Comparison of ENCODE assay signal across 8 mouse cellular contexts in the genomic region with DNA sequence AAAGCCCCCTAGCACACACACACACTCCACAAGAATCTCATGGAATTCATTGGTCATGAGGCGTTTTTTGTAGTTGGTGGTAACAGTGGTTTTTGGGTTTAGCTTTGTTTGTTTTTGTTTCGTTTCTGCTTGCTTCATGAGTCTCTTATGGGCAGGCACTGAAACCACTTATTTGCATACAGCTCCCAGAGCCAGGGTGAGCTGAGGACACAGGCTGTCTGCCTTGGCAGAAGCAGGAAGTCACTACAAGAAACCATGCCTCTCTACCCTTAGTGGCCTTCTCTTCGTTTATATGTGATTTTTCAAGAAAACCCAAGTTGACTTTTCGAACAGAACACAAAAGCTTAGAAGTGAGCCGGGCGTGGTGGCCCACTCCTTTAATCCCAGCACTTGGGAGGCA.
A peak's percentile ranks its signal among the peaks of the same experiment; 100 is the strongest.
DNase-seq lines count a peak whose midpoint lies in the region; ATAC-seq and TF ChIP-seq lines count a peak whose summit lies in the region.

No protein-coding gene starts in this region.

- no peaks in the 10 kb centered on the region for H3K79me2 ChIP-seq in MEL (ENCODE audit: control insufficient read depth, insufficient read depth, low read length, poor library complexity)

- H3K36me3 ChIP-seq in MEL (ENCODE audit: control insufficient read depth in 1 of 2, insufficient read depth in 2 of 2, low read length in 2 of 2): peaks cover 0 to 26% of the 10 kb centered on the region in 2 experiments; a peak in 2 of 4 replicates
- no peaks in the 10 kb centered on the region for H3K36me3 ChIP-seq in lung, embryonic 16.5 days (ENCODE audit: control insufficient read depth, insufficient read depth, low read length)
- no peaks in the 10 kb centered on the region for H3K36me3 ChIP-seq in stomach, postnatal 0 days (ENCODE audit: control insufficient read depth, insufficient read depth, low read length)
- no peaks in the 10 kb centered on the region for H3K36me3 ChIP-seq in hindbrain, embryonic 16.5 days (ENCODE audit: control insufficient read depth, insufficient read depth, low read length)
- no peaks in the 10 kb centered on the region for H3K36me3 ChIP-seq in midbrain, embryonic 16.5 days (ENCODE audit: control insufficient read depth, insufficient read depth, low read length)

- H3K4me3 ChIP-seq in gastrocnemius, adult 2 months: no peak overlapping the region
- peak overlapping the region; percentile 73 to 94 for H3K4me3 ChIP-seq in MEL (ENCODE audit: control insufficient read depth in 1 of 2, insufficient read depth in 1 of 2, low read depth in 2 of 2, low read length in 2 of 2)
- H3K4me3 ChIP-seq in lung, embryonic 16.5 days (ENCODE audit: low read length): no peak overlapping the region
- no peak overlapping the region for H3K4me3 ChIP-seq in stomach, postnatal 0 days (ENCODE audit: low read depth, low read length)
- H3K4me3 ChIP-seq in hindbrain, embryonic 16.5 days (ENCODE audit: low read length): no peak overlapping the region
- H3K4me3 ChIP-seq in midbrain, embryonic 16.5 days (ENCODE audit: low read depth, low read length): no peak overlapping the region

- TF ChIP-seq EP300 in MEL (IDR thresholded peaks at IDR 0.05; ENCODE audit: low read depth in 1 of 2, low read length in 2 of 2): peak; percentile 52 to 54; a peak in 3 of 4 replicates
- no peak for TF ChIP-seq EP300 in stomach, postnatal 0 days (optimal IDR thresholded peaks at IDR 0.05)

- peaks cover 27 to 30% of the 10 kb centered on the region in 2 experiments for H3K4me1 ChIP-seq in MEL (ENCODE audit: control insufficient read depth in 1 of 2, insufficient read depth in 2 of 2, low read length in 2 of 2)
- peaks cover 13% of the 10 kb centered on the region for H3K4me1 ChIP-seq in lung, embryonic 16.5 days (replicated peaks; ENCODE audit: control insufficient read depth, insufficient read depth, low read length)
- no peaks in the 10 kb centered on the region for H3K4me1 ChIP-seq in stomach, postnatal 0 days (replicated peaks; ENCODE audit: control insufficient read depth, insufficient read depth)
- H3K4me1 ChIP-seq in hindbrain, embryonic 16.5 days (ENCODE audit: control insufficient read depth, insufficient read depth, low read depth, low read length): no peaks in the 10 kb centered on the region
- no peaks in the 10 kb centered on the region for H3K4me1 ChIP-seq in midbrain, embryonic 16.5 days (ENCODE audit: control insufficient read depth, insufficient read depth, low read length)

- intact Hi-C loops in gastrocnemius, adult 2 months (cut with DNase I): no loop called here

- no peaks in the 10 kb centered on the region for H3K9me3 ChIP-seq in MEL (replicated peaks; ENCODE audit: insufficient read depth, low read length)
- H3K9me3 ChIP-seq in lung, embryonic 16.5 days (ENCODE audit: control insufficient read depth, low read length): no peaks in the 10 kb centered on the region
- H3K9me3 ChIP-seq in stomach, postnatal 0 days (ENCODE audit: control insufficient read depth, low read length): no peaks in the 10 kb centered on the region
- H3K9me3 ChIP-seq in hindbrain, embryonic 16.5 days (ENCODE audit: control insufficient read depth, low read length): no peaks in the 10 kb centered on the region
- no peaks in the 10 kb centered on the region for H3K9me3 ChIP-seq in midbrain, embryonic 16.5 days (replicated peaks; ENCODE audit: control insufficient read depth, low read length, poor library complexity, severe bottlenecking)

- peak in 1 of 2 experiments; percentile 53; a peak in 2 of 4 replicates for TF ChIP-seq POLR2A in MEL (IDR thresholded peaks at IDR 0.05; ENCODE audit: control insufficient read depth in 1 of 2, insufficient read depth in 1 of 2, low read depth in 1 of 2, low read length in 2 of 2, poor library complexity in 1 of 2)

- no peak for TF ChIP-seq RAD21 in MEL (IDR thresholded peaks at IDR 0.05; ENCODE audit: low read depth, low read length)

- no peak for TF ChIP-seq CTCF in gastrocnemius, adult 2 months (IDR thresholded peaks at IDR 0.05)
- TF ChIP-seq CTCF in MEL (IDR thresholded peaks at IDR 0.05 in 2 of 3, conservative IDR thresholded peaks at IDR 0.05 in 1 of 3; ENCODE audit: control insufficient read depth in 1 of 3, insufficient read depth in 1 of 3, low read depth in 2 of 3, low read length in 3 of 3, poor library complexity in 1 of 3, severe bottlenecking in 1 of 3): no peak
- TF ChIP-seq CTCF in stomach, postnatal 0 days (IDR thresholded peaks at IDR 0.05; ENCODE audit: low read depth): no peak

- DNase-seq in gastrocnemius, adult 2 months: peak; percentile 55
- DNase-seq in gastrocnemius, adult 18-20 months (ENCODE audit: low spot score): no peak
- peak; percentile 88 for DNase-seq in MEL (ENCODE audit: low read depth, low spot score)
- DNase-seq in heart, adult 9 months (ENCODE audit: low spot score in 2 of 2): peak; percentile 56 to 67
- DNase-seq in stomach, postnatal 0 days (ENCODE audit: low spot score): peak; percentile 34

- no peak overlapping the region for H3K4me2 ChIP-seq in lung, embryonic 16.5 days (ENCODE audit: low read depth, low read length)
- no peak overlapping the region for H3K4me2 ChIP-seq in stomach, postnatal 0 days (replicated peaks; ENCODE audit: low read depth)
- H3K4me2 ChIP-seq in hindbrain, embryonic 16.5 days (ENCODE audit: low read length): no peak overlapping the region
- no peak overlapping the region for H3K4me2 ChIP-seq in midbrain, embryonic 16.5 days (ENCODE audit: low read length)

- peak overlapping the region; percentile 46 for H3K9ac ChIP-seq in MEL (ENCODE audit: control insufficient read depth, low read depth, low read length, poor library complexity, severe bottlenecking)
- H3K9ac ChIP-seq in lung, embryonic 16.5 days (ENCODE audit: low read length): no peak overlapping the region
- no peak overlapping the region for H3K9ac ChIP-seq in stomach, postnatal 0 days (ENCODE audit: low read length)
- H3K9ac ChIP-seq in hindbrain, embryonic 16.5 days (ENCODE audit: low read depth, low read length): no peak overlapping the region
- no peak overlapping the region for H3K9ac ChIP-seq in midbrain, embryonic 16.5 days (ENCODE audit: low read depth, low read length)

- 39% methylated on average over 6 of the region's 6 CpGs for WGBS in lung, embryonic 16.5 days
- 46% methylated on average over 6 of the region's 6 CpGs for WGBS in stomach, postnatal 0 days
- 62% methylated on average over 6 of the region's 6 CpGs for WGBS in hindbrain, embryonic 16.5 days
- 74% methylated on average over 6 of the region's 6 CpGs for WGBS in midbrain, embryonic 16.5 days

- ATAC-seq in lung, embryonic 16.5 days (ENCODE audit: low read depth): peak; percentile 64
- ATAC-seq in stomach, postnatal 0 days (ENCODE audit: low FRiP score, low TSS enrichment): no peak; the same call in 1 of the 2 replicates
- no peak for ATAC-seq in hindbrain, embryonic 16.5 days
- no peak for ATAC-seq in midbrain, embryonic 16.5 days

- peak overlapping the region; percentile 43; the same call in 1 of the 2 replicates for H3K27ac ChIP-seq in gastrocnemius, adult 2 months
- H3K27ac ChIP-seq in MEL (ENCODE audit: control insufficient read depth, low read depth, low read length): peak overlapping the region; percentile 50
- H3K27ac ChIP-seq in lung, embryonic 16.5 days (ENCODE audit: low read length): peak overlapping the region; percentile 39; the same call in 1 of the 2 replicates
- H3K27ac ChIP-seq in stomach, postnatal 0 days (replicated peaks): no peak overlapping the region
- no peak overlapping the region for H3K27ac ChIP-seq in hindbrain, embryonic 16.5 days (ENCODE audit: low read depth, low read length)
- H3K27ac ChIP-seq in midbrain, embryonic 16.5 days (ENCODE audit: low read length): no peak overlapping the region

- H3K27me3 ChIP-seq in MEL (ENCODE audit: control insufficient read depth in 1 of 2, insufficient read depth in 2 of 2, low read length in 2 of 2): no peaks in the 10 kb centered on the region
- no peaks in the 10 kb centered on the region for H3K27me3 ChIP-seq in lung, embryonic 16.5 days (ENCODE audit: control insufficient read depth, insufficient read depth, low read depth, low read length)
- no peaks in the 10 kb centered on the region for H3K27me3 ChIP-seq in stomach, postnatal 0 days (ENCODE audit: control insufficient read depth, insufficient read depth, low read length)
- no peaks in the 10 kb centered on the region for H3K27me3 ChIP-seq in hindbrain, embryonic 16.5 days (replicated peaks; ENCODE audit: control insufficient read depth, insufficient read depth, low read length)
- no peaks in the 10 kb centered on the region for H3K27me3 ChIP-seq in midbrain, embryonic 16.5 days (ENCODE audit: control insufficient read depth, insufficient read depth, low read depth, low read length)

TF ChIP-seq in MEL, 35 proteins besides CTCF, POLR2A, EP300 and RAD21 (continues in another document):
- TF ChIP-seq GATA1 (IDR thresholded peaks at IDR 0.05; ENCODE audit: low read depth, low read length) (no peak), ZNF384 (IDR thresholded peaks at IDR 0.05; ENCODE audit: low read depth, low read length) (no peak), CHD1 (IDR thresholded peaks at IDR 0.05; ENCODE audit: low read depth, low read length) (no peak), JUND (IDR thresholded peaks at IDR 0.05; ENCODE audit: low read depth, low read length) (peak; percentile 51; the same call in 1 of the 2 replicates), MAFK (IDR thresholded peaks at IDR 0.05; ENCODE audit: borderline replicate concordance, low read depth, low read length) (no peak), ZMIZ1 (IDR thresholded peaks at IDR 0.05; ENCODE audit: low read depth, low read length) (no peak), MYB (IDR thresholded peaks at IDR 0.05; ENCODE audit: low read depth, low read length) (no peak), E2F4 (IDR thresholded peaks at IDR 0.05; ENCODE audit: borderline replicate concordance, low read depth, low read length) (no peak), NRF1 (IDR thresholded peaks at IDR 0.05; ENCODE audit: insufficient read depth, low read depth, low read length, poor library complexity, severe bottlenecking) (peak; percentile 30; the same call in 1 of the 2 replicates), SIN3A (IDR thresholded peaks at IDR 0.05; ENCODE audit: low read length) (peak; percentile 72), MAZ (IDR thresholded peaks at IDR 0.05; ENCODE audit: low read depth, low read length) (no peak), BHLHE40 (IDR thresholded peaks at IDR 0.05; ENCODE audit: borderline replicate concordance, low read depth, low read length) (no peak; the same call in 1 of the 2 replicates), USF1 (IDR thresholded peaks at IDR 0.05; ENCODE audit: low read depth, low read length) (no peak), TBP (IDR thresholded peaks at IDR 0.05; ENCODE audit: low read depth, low read length) (peak; percentile 52; the same call in 1 of the 2 replicates), MYC (IDR thresholded peaks at IDR 0.05; ENCODE audit: low read depth, low read length) (peak; percentile 63; the same call in 1 of the 2 replicates), GABPA (IDR thresholded peaks at IDR 0.05; ENCODE audit: low read depth, low read length) (no peak), TCF12 (IDR thresholded peaks at IDR 0.05; ENCODE audit: low read depth, low read length) (0 out of 2 replicates have a peak, but pooled peaks have one; percentile 35), ETS1 (IDR thresholded peaks at IDR 0.05; ENCODE audit: low read depth, low read length) (peak; percentile 77)

Comparison
In these comparisons a context has a peak if more than half of its experiments do, and no peak if none do; other contexts are left out.
1. H3K27ac ChIP-seq: peak in gastrocnemius, adult 2 months (single experiment), MEL (single experiment) and lung, embryonic 16.5 days (single experiment); none in stomach, postnatal 0 days (single experiment), hindbrain, embryonic 16.5 days (single experiment) and midbrain, embryonic 16.5 days (single experiment).
2. H3K4me3 ChIP-seq: peak in MEL (2 of 2); none in gastrocnemius, adult 2 months (single experiment), lung, embryonic 16.5 days (single experiment), stomach, postnatal 0 days (single experiment), hindbrain, embryonic 16.5 days (single experiment) and midbrain, embryonic 16.5 days (single experiment).